Mouse (Mus musculus) kidney, adult 18-20 months (tissue): ENCODE measurements around the gene Plaur.
"Not testable (repeated sequence)": the region's sequence is repeated elsewhere in the genome, so short reads cannot be mapped to it uniquely, and the experiment has no call there.

Experiments used
- DNase-seq: peaks from one replicate; pipeline ENCODE4 v3.0.0; 2021

Gene Plaur

DNA sequence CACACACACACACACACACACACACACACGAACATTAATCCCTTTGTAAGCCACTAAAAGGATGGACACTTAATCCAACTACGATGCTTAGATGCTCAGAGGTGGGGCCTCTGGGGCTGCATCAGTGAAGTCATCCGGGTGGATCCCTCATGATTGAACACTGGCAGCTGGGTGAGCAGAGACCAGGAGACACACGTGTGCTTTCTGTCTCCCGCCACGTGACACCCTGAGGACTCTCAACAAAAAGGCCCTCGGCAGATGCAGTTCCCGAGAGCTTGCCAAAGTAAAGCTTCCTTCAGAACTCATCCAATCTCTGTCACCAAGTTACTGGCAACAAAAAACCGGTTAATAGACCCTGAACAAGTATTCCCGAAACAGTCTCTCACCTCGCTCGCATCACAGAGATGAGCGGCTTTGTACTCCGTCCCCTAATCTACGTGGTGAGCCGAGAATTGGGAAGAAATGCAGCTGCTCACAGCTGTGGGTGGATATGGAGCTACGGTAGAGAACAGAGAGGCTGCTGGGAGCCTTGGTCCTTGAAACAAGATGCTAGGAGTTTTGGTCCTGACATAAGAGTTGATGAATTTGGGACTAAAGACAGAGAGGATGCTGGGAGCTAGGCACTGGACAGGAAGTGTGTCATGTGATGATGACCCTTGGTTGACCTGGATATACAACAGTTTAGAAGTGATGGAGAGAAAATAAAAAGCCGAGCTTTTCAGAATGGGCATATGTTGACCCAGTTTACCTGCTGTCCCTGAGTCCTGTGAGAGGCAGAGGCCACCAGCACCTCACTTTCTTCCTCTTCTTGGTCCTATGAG, 18.0 kb downstream of the Plaur start:
- no peak for DNase-seq

- DNase-seq = no peak
These were observed 18.7 kb downstream of the Plaur start for GRCm38 (mm10) chr7:24480986-24481473.

GRCm38 (mm10) chr7:24481474-24482207, 19.4 kb downstream of the Plaur start, which contains the start of gene Cadm4:
Gene Cadm4, plus strand, starts transcription at chr7:24482023.
- DNase-seq = peak; percentile 91

DNA sequence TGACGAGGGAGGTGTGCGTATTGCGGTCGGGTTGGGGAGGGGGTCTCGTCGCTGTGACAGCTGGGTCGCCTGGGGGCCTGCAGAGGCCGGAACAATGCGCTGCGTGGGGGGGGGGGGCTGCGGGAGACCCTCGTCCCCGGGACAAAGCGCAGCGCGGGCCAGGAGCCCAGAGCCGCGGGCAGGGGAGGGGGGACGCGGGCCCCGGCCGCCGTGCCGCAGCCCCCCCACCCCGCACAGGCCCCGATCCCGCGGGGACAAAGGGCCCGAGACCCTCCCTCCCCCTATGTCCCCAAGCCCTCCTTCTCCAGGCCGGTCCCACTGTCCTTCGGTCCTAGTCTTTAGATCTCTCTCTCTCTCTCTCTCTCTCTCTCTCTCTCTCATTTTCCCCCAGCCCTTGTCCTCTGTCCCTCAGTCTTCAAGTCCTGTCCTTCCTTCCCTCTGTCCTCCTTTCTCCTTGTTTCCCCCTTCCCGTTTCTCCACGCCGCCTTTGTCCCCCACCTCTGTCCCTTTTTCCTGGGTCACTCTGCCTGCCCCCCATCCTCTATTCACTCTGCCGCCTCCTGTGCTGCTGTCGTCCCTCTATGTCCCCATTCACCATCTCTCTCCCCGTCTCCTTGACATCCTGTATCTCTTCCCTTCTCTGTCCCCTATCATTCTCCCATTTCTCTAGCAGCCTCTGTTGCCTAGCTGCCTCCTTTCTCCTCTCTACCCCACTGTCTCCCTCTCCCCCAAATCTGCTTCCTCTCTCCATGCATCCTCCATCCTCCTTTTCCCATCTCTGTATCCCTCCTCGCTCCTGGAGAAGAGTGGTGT, 20.1 kb downstream of the Plaur start:
- no peak for DNase-seq

- DNase-seq = not testable (repeated sequence)
These were observed 21.0 kb downstream of the Plaur start for GRCm38 (mm10) chr7:24483291-24483690.

DNA sequence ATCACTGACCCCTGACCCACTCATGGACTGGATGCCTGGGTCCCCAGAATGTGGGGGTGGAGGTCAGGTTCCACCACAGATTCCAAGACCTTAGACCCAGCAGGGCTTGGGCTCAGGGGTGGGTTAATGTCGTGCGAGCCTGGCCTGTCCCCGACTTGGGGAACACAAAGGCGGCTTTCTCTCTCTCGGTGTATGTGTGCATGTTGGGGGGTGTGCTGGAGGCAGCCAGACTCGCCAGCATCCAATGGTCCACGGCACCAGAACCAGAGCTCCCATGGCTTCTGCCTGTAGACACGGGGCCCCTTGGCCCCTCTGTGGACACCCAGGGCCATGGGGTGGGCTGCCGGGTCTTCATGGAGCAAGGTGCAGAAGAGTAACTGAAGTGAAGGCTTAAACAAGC, 23.2 kb downstream of the Plaur start:
- no peak for DNase-seq

DNA sequence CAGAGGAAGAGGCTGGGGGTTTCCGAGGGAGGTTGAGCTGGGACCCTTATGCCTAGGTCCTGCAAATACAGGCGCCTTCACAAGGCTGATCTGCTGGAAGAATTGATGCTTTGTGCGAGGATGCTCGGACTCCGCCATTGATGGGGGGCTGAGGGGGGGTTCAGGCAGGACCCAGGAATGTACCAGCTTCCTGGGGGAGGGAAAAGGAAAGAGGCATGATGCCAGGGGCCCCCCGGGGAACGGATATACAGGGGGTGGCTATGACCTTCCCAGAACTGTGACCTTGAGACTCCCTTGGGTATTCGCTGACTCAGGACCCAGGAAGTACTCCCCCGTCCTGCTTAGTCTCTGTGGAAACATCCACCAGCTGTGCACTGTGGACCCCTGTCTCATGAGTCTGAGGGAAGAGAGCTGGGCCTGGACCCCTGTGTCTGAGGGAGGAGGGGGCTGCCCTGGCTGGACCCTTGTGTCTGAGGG, 24.4 kb downstream of the Plaur start:
- no peak for DNase-seq

- DNase-seq = no peak
These were observed 25.1 kb downstream of the Plaur start for GRCm38 (mm10) chr7:24487403-24487802.

- no peak for DNase-seq
These were observed 26.0 kb downstream of the Plaur start for GRCm38 (mm10) chr7:24488303-24488702.

GRCm38 (mm10) chr7:24499856-24500577, 37.7 kb downstream of the Plaur start:
- peak; percentile 46 for DNase-seq

- peak; percentile 34 for DNase-seq
These were observed 38.6 kb downstream of the Plaur start for GRCm38 (mm10) chr7:24500929-24501328.

DNA sequence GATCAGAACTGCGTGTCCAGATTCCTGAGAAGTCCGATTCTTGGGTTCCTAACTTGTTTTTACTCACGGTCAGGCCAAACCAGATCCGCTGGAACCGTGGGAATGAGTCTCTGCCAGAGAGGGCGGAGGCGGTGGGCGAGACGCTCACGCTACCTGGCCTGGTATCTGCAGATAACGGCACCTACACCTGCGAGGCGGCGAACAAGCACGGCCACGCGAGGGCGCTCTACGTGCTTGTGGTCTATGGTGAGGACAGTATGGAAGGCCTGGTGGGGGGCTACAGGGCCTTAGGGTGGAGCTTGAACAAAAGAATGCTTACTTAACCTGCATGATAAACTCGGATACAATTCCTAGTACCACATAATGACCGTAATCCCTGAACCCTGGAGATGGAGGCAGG, 39.2 kb downstream of the Plaur start:
- peak; percentile 29 for DNase-seq

GRCm38 (mm10) chr7:24504004-24504403, 41.7 kb downstream of the Plaur start:
- DNase-seq = no peak

DNA sequence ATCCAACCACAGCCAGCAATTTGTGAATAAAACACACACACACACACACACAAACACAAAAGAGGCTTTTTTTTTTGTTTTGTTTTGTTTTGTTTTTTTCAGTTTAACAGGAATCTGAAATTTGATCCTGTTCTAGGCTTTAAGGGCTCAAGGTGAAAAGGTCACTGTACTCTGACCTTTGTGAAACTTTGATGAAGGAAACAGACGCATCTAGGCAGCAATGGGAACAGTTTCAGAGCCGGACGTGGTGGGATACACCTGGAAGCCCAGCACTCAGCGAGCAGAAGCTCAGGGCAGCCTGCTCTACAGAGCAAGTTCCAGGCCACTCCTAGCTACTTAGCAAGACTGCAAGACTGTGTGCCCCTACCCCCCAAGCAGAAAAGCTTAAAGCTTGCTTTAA, 42.6 kb downstream of the Plaur start:
- no peak for DNase-seq

DNA sequence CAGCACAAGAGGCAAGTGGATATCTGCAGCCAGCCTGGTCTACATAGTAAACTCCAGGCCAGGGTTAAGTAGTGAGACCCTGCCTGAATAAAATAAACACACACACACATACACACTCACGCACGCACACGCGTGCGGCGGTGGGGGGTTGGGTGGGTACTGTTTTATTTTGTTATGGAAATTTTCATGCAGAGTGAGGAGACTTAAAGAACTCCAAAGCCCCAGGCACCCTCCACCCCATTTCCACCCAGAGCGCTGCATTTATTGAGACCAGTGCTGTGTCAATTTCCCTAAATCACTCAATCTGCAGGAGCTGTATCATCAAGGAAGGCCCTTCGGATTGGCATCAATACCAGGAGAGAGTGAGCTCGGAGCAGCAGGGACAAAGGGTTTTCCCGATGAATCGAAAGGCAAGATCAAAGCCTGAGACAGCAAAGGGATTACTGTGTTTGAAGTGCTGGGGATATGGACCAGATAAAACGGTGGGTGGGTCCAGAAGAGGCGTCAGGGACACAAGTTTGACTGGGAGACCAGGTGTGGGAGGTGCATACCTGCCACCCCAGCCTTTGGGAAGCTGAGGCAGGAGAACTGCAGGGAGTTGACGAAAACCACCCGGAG, 43.3 kb downstream of the Plaur start:
- DNase-seq = no peak

DNA sequence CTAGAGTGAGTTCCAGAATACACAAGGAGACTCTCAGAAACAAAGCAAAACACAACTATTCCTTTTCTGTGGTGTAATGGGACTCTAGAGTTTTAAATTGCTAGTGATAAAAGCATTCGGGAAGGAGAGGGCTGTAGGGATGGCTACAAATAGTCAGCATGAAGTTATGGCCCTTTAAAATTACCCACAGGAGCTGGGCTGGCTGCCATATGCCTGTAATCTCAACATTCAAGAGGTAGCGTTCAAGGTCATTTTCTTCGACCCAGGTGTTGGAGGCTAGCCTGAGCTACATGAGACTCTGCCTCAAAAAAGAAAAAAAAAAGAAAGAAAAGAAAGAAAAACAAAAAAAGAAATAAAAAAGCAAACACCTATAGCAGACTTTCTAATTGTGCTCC, 43.8 kb downstream of the Plaur start:
- DNase-seq = peak; percentile 23

DNA sequence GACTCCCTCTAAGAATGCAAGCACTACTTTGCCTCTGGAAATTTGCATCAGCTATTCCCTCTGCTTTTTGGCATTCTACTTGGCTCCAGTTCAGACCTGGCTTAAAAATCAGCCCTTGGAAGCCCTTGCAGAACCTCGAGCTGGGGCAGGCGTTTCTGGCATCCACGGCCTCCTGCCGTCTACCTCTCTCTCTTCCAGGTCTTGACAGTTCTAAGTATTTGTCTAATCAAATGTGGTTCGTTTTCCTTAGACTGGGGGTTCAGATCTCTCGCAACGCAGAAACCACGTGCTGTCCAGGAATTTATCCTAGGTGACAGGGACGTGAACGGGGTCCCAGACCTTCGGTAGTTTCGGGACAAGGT, 44.2 kb downstream of the Plaur start:
- DNase-seq = peak; percentile 72

DNA sequence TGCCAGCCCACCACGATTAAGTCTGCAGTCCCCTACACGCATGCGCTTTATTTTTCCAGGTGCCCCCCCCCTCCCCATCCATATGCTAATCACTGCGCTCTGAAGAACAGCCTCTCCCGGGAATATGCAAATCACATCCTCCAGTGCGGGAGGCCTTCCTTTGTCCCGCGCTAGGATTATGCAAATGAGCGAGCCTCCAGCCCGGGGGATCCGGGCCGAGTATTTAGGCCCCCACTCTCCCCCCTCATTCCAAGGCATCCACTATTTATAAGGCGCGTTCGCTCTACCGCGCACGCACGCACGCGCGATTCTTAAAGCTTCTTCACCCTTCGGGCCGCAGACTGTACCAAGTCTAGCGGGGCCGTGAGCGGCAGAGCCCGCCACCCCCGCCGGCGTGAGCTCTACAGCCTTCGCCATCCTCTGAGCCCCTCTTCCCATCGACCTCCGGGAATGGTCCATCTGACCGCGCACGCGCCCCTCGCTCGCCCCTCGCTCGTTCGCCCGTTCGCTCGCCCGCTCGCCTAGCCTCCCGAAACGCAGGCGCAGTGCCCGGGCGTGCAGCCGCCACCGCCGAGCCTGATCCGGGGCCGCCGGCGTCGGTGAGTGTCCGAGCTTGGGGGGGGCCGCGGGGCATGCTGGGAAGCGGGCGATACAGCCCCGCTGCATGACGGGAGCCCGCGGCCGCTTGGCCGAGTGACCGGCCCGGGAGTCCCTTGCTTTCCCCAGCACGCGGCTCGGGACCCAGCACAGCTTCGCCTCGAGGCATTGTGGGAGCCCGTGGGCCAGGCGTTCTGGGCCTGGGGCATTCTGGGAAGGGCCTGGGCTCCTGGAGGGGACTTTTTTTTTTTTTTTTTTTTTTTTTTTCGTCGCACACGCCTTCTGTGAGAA, 44.8 kb downstream of the Plaur start, which contains the start of gene Zfp428:
Gene Zfp428 (plus strand): TSS at position 169 of the 888 bp plus-strand sequence.
- DNase-seq = peak; percentile 91

- DNase-seq = no peak
These were observed 45.4 kb downstream of the Plaur start for GRCm38 (mm10) chr7:24507726-24508114.

GRCm38 (mm10) chr7:24512355-24512754, 50.1 kb downstream of the Plaur start, which contains the start of gene AC161166.1:
Gene AC161166.1, minus strand, starts transcription at chr7:24512455.
- no peak for DNase-seq

- not testable (repeated sequence) for DNase-seq
These were observed 54.0 kb downstream of the Plaur start for GRCm38 (mm10) chr7:24516319-24516718.
